Mouse (Mus musculus): ENCODE measurements around the gene Pim1.
"Not testable (repeated sequence)": the region's sequence is repeated elsewhere in the genome, so short reads cannot be mapped to it uniquely, and the experiment has no call there.

Gene Pim1

GRCm38 (mm10) chr17:29496211-29497070 is 5.9 kb downstream of the Pim1 start:
- no peak for DNase-seq

- DNase-seq = no peak
Measured at GRCm38 (mm10) chr17:29497071-29497354, 6.5 kb downstream of the Pim1 start.

- not testable (repeated sequence) for DNase-seq
Measured at GRCm38 (mm10) chr17:29497481-29497880, 6.9 kb downstream of the Pim1 start.

GRCm38 (mm10) chr17:29498028-29498427 is 7.5 kb downstream of the Pim1 start:
- DNase-seq = peak; percentile 64

- not testable (repeated sequence) for DNase-seq
Measured at GRCm38 (mm10) chr17:29498952-29499351, 8.4 kb downstream of the Pim1 start.

GRCm38 (mm10) chr17:29499511-29499910 is 9.0 kb downstream of the Pim1 start:
- DNase-seq = no peak

- DNase-seq = no peak
Measured at GRCm38 (mm10) chr17:29500243-29500740, 9.7 kb downstream of the Pim1 start.

GRCm38 (mm10) chr17:29500802-29501469 is 10.4 kb downstream of the Pim1 start:
- DNase-seq = no peak

- no peak for DNase-seq
Measured at GRCm38 (mm10) chr17:29502005-29502668, 11.6 kb downstream of the Pim1 start.

GRCm38 (mm10) chr17:29502669-29503665 is 12.4 kb downstream of the Pim1 start:
- no peak for DNase-seq

- DNase-seq = no peak
Measured at GRCm38 (mm10) chr17:29503700-29504099, 13.1 kb downstream of the Pim1 start.

GRCm38 (mm10) chr17:29508927-29509608 is 18.5 kb downstream of the Pim1 start:
- DNase-seq = no peak

GRCm38 (mm10) chr17:29510691-29511090 is 20.1 kb downstream of the Pim1 start:
- DNase-seq = no peak

GRCm38 (mm10) chr17:29513044-29513730 is 22.6 kb downstream of the Pim1 start:
- DNase-seq = peak; percentile 83

GRCm38 (mm10) chr17:29514435-29514834 is 23.9 kb downstream of the Pim1 start:
- peak; percentile 88 for DNase-seq

- not testable (repeated sequence) for DNase-seq
Measured at GRCm38 (mm10) chr17:29518665-29519064, 28.1 kb downstream of the Pim1 start.

- DNase-seq = no peak
Measured at GRCm38 (mm10) chr17:29519731-29520130, 29.2 kb downstream of the Pim1 start.

- DNase-seq = no peak
Measured at GRCm38 (mm10) chr17:29525613-29526012, 35.1 kb downstream of the Pim1 start.

- peak; percentile 14 for DNase-seq
Measured at GRCm38 (mm10) chr17:29528568-29529187, 38.1 kb downstream of the Pim1 start.

- DNase-seq = no peak
Measured at GRCm38 (mm10) chr17:29530508-29530907, 40.0 kb downstream of the Pim1 start.

GRCm38 (mm10) chr17:29531278-29531677 is 40.7 kb downstream of the Pim1 start:
- DNase-seq = no peak
